Comparison of ENCODE assay signal across 8 mouse cellular contexts in genomic region chr5:139818801-139819200, GRCm38 (mm10). TPM values are rescaled to one million over a fixed set of nuclear protein-coding genes. Genes with fewer than 3 reads are reported as not detected.
DNase-seq lines count a peak whose midpoint lies in the region; ATAC-seq and TF ChIP-seq lines count a peak whose summit lies in the region.
"Had no signal": no experiment of that assay in that cellular context is flagged by ENCODE, and none has a peak within 500 bp of the region (broad histone marks: within the 10 kb centered on the region; RNA-seq: fewer than 3 reads in every experiment).

No protein-coding gene starts in this region.

- H3K27me3 ChIP-seq in kidney, postnatal 0 days (ENCODE audit: insufficient read depth, low read length), result no peaks in the 10 kb centered on the region
- H3K27me3 ChIP-seq in kidney, embryonic 14.5 days (ENCODE audit: control insufficient read depth, insufficient read depth, low read length), result peaks cover 8% of the 10 kb centered on the region; the same call in 1 of the 2 replicates
- H3K27me3 ChIP-seq in erythroblast, embryonic 14.5 days (ENCODE audit: control insufficient read depth), result no peaks in the 10 kb centered on the region
- H3K27me3 ChIP-seq in liver, embryonic 15.5 days, result 0 out of 2 replicates have a peak, but pooled peaks cover 5% of the 10 kb centered on the region
- 0 out of 2 replicates have a peak, but pooled peaks cover 5% of the 10 kb centered on the region for H3K27me3 ChIP-seq in stomach, embryonic 15.5 days (replicated peaks)

- ATAC-seq in kidney, postnatal 0 days (replicated peaks; ENCODE audit: low FRiP score, low read depth), result no peak
- ATAC-seq in kidney, embryonic 14.5 days (ENCODE audit: low FRiP score, low TSS enrichment), result no peak
- peak; percentile 67 for ATAC-seq in liver, embryonic 15.5 days (ENCODE audit: insufficient read depth)
- ATAC-seq in stomach, embryonic 15.5 days (ENCODE audit: insufficient read depth, low FRiP score, low read depth), result 0 out of 2 replicates have a peak, but pooled peaks have one; percentile 21

- no peaks in the 10 kb centered on the region for H3K9me3 ChIP-seq in kidney, postnatal 0 days (replicated peaks; ENCODE audit: low read length)
- no peaks in the 10 kb centered on the region for H3K9me3 ChIP-seq in kidney, embryonic 14.5 days (ENCODE audit: control insufficient read depth, low read length)
- H3K9me3 ChIP-seq in erythroblast, embryonic 14.5 days (ENCODE audit: control insufficient read depth, low read length), result no peaks in the 10 kb centered on the region
- H3K9me3 ChIP-seq in liver, embryonic 15.5 days (replicated peaks), result no peaks in the 10 kb centered on the region
- H3K9me3 ChIP-seq in stomach, embryonic 15.5 days, result no peaks in the 10 kb centered on the region

- peak; percentile 46 for DNase-seq in kidney, postnatal 0 days (ENCODE audit: low spot score)
- DNase-seq in ZHBTc4 (ENCODE audit: low read depth, low spot score), result peak; percentile 62
- no peak for DNase-seq in layer of hippocampus, postnatal 10 days (ENCODE audit: low spot score in 2 of 2)

- 53% methylated on average over 4 of the region's 4 CpGs for WGBS in kidney, postnatal 0 days
- 70% methylated on average over 4 of the region's 4 CpGs for WGBS in kidney, embryonic 14.5 days
- 35% methylated on average over 4 of the region's 4 CpGs for WGBS in liver, embryonic 15.5 days (ENCODE audit: insufficient replicate concordance)
- WGBS in stomach, embryonic 15.5 days, result 47% methylated on average over 4 of the region's 4 CpGs

- no peak overlapping the region for H3K9ac ChIP-seq in kidney, postnatal 0 days (ENCODE audit: low read depth, low read length)
- H3K9ac ChIP-seq in kidney, embryonic 14.5 days (ENCODE audit: low read depth, low read length), result no peak overlapping the region
- peak overlapping the region; percentile 32; the same call in 1 of the 2 replicates for H3K9ac ChIP-seq in liver, embryonic 15.5 days
- H3K9ac ChIP-seq in stomach, embryonic 15.5 days, result no peak overlapping the region

- H3K27ac ChIP-seq in kidney, postnatal 0 days, result no peak overlapping the region
- H3K27ac ChIP-seq in kidney, embryonic 14.5 days (ENCODE audit: low read depth, low read length), result no peak overlapping the region
- peak overlapping the region; percentile 80 for H3K27ac ChIP-seq in liver, embryonic 15.5 days (replicated peaks)
- H3K27ac ChIP-seq in stomach, embryonic 15.5 days, result no peak overlapping the region; the same call in 1 of the 2 replicates
- H3K27ac ChIP-seq: macrophage had no signal

- no peaks in the 10 kb centered on the region for H3K4me1 ChIP-seq in kidney, postnatal 0 days (replicated peaks; ENCODE audit: insufficient read depth, low read length)
- peaks cover 8% of the 10 kb centered on the region; the same call in 1 of the 2 replicates for H3K4me1 ChIP-seq in kidney, embryonic 14.5 days (ENCODE audit: control insufficient read depth, insufficient read depth, low read length)
- peaks cover 95% of the 10 kb centered on the region for H3K4me1 ChIP-seq in erythroblast, embryonic 14.5 days (ENCODE audit: control insufficient read depth)
- peaks cover 76% of the 10 kb centered on the region for H3K4me1 ChIP-seq in liver, embryonic 15.5 days (replicated peaks)
- no peaks in the 10 kb centered on the region for H3K4me1 ChIP-seq in stomach, embryonic 15.5 days

- no peak overlapping the region for H3K4me2 ChIP-seq in kidney, postnatal 0 days (ENCODE audit: low read length)
- H3K4me2 ChIP-seq in kidney, embryonic 14.5 days (replicated peaks; ENCODE audit: low read depth, low read length), result no peak overlapping the region
- H3K4me2 ChIP-seq in liver, embryonic 15.5 days, result 0 out of 2 replicates have a peak overlapping the region, but pooled peaks have one; percentile 7
- H3K4me2 ChIP-seq in stomach, embryonic 15.5 days, result no peak overlapping the region

- peaks cover 7% of the 10 kb centered on the region; the same call in 1 of the 2 replicates for H3K36me3 ChIP-seq in kidney, postnatal 0 days (ENCODE audit: insufficient read depth, low read length)
- peaks cover 19% of the 10 kb centered on the region for H3K36me3 ChIP-seq in kidney, embryonic 14.5 days (ENCODE audit: control insufficient read depth, insufficient read depth, low read length)
- peaks cover 70% of the 10 kb centered on the region for H3K36me3 ChIP-seq in erythroblast, embryonic 14.5 days (ENCODE audit: control insufficient read depth)
- H3K36me3 ChIP-seq in liver, embryonic 15.5 days (replicated peaks), result peaks cover 23% of the 10 kb centered on the region
- H3K36me3 ChIP-seq in stomach, embryonic 15.5 days, result peaks cover 9% of the 10 kb centered on the region; the same call in 1 of the 2 replicates

- no peak overlapping the region for H3K4me3 ChIP-seq in kidney, postnatal 0 days (replicated peaks; ENCODE audit: low read depth, low read length)
- no peak overlapping the region for H3K4me3 ChIP-seq in kidney, embryonic 14.5 days (ENCODE audit: low read length)
- peak overlapping the region; percentile 46 for H3K4me3 ChIP-seq in erythroblast, embryonic 14.5 days (replicated peaks)
- no peak overlapping the region for H3K4me3 ChIP-seq in liver, embryonic 15.5 days (replicated peaks)
- H3K4me3 ChIP-seq in stomach, embryonic 15.5 days (replicated peaks), result no peak overlapping the region

- TF ChIP-seq CTCF in kidney, postnatal 0 days (IDR thresholded peaks at IDR 0.05; ENCODE audit: low read depth), result peak; percentile 78

RNA-seq across cellular contexts. Expression of gene Tmem184a, which starts 0.9 kb away (rescaled TPM):
- 11.2 and 13.3 TPM in 2 replicates for polyA plus RNA-seq in kidney, postnatal 0 days (2015; fragmentation: Nextera tagmentation; extraction: Ambion mirVana)
- 3.7 and 4.9 TPM in 2 replicates for polyA plus RNA-seq in kidney, embryonic 14.5 days (2014; fragmentation: Nextera tagmentation; extraction: Ambion mirVana)
- polyA plus RNA-seq in erythroblast, embryonic 14.5 days (2012), result 36.6 and 77.7 TPM in 2 replicates
- 0.68 and 1.2 TPM in 2 replicates for polyA plus RNA-seq in liver, embryonic 15.5 days (2015; fragmentation: Nextera tagmentation; extraction: Ambion mirVana)
- 27.8 and 32.3 TPM in 2 replicates for polyA plus RNA-seq in stomach, embryonic 15.5 days (2015; fragmentation: Nextera tagmentation; extraction: Ambion mirVana)
- under 1 TPM in 1 of 2 experiments, not detected in 1; 0.85 TPM for total RNA-seq in layer of hippocampus, postnatal 10 days (2021)
- polyA plus RNA-seq: macrophage had no signal

RNA-seq across cellular contexts. Expression of gene Gm26938, which starts 7.4 kb away (rescaled TPM):
- polyA plus RNA-seq in kidney, postnatal 0 days (2015; fragmentation: Nextera tagmentation; extraction: Ambion mirVana), result not detected in 2 replicates
- polyA plus RNA-seq in kidney, embryonic 14.5 days (2014; fragmentation: Nextera tagmentation; extraction: Ambion mirVana), result not detected in 2 replicates
- not detected in 2 replicates for polyA plus RNA-seq in erythroblast, embryonic 14.5 days (2012)
- polyA plus RNA-seq in liver, embryonic 15.5 days (2015; fragmentation: Nextera tagmentation; extraction: Ambion mirVana), result not detected in 2 replicates
- not detected in 2 replicates for polyA plus RNA-seq in stomach, embryonic 15.5 days (2015; fragmentation: Nextera tagmentation; extraction: Ambion mirVana)
- not detected for total RNA-seq in layer of hippocampus, postnatal 10 days (2021)
- polyA plus RNA-seq: macrophage had no signal

RNA-seq across cellular contexts. Expression of gene Psmg3, which starts 7.9 kb away (rescaled TPM):
- polyA plus RNA-seq in kidney, postnatal 0 days (2015; fragmentation: Nextera tagmentation; extraction: Ambion mirVana), result 61.0 and 66.9 TPM in 2 replicates
- polyA plus RNA-seq in kidney, embryonic 14.5 days (2014; fragmentation: Nextera tagmentation; extraction: Ambion mirVana), result 82.4 and 87.9 TPM in 2 replicates
- 2.7 TPM in 2 replicates for polyA plus RNA-seq in erythroblast, embryonic 14.5 days (2012)
- polyA plus RNA-seq in liver, embryonic 15.5 days (2015; fragmentation: Nextera tagmentation; extraction: Ambion mirVana), result 41.4 and 42.3 TPM in 2 replicates
- 73.5 and 74.9 TPM in 2 replicates for polyA plus RNA-seq in stomach, embryonic 15.5 days (2015; fragmentation: Nextera tagmentation; extraction: Ambion mirVana)
- total RNA-seq in layer of hippocampus, postnatal 10 days (2021), result 10 to 100 TPM; 16.1 to 23.2 TPM

RNA-seq across cellular contexts. Expression of gene Mafk, which starts 27.5 kb away (rescaled TPM):
- polyA plus RNA-seq in kidney, postnatal 0 days (2015; fragmentation: Nextera tagmentation; extraction: Ambion mirVana), result 12.8 and 14.4 TPM in 2 replicates
- 2.5 and 5.3 TPM in 2 replicates for polyA plus RNA-seq in kidney, embryonic 14.5 days (2014; fragmentation: Nextera tagmentation; extraction: Ambion mirVana)
- polyA plus RNA-seq in erythroblast, embryonic 14.5 days (2012), result 20.0 and 22.5 TPM in 2 replicates
- polyA plus RNA-seq in liver, embryonic 15.5 days (2015; fragmentation: Nextera tagmentation; extraction: Ambion mirVana), result 44.5 and 50.0 TPM in 2 replicates
- polyA plus RNA-seq in stomach, embryonic 15.5 days (2015; fragmentation: Nextera tagmentation; extraction: Ambion mirVana), result 16.1 and 18.3 TPM in 2 replicates
- total RNA-seq in layer of hippocampus, postnatal 10 days (2021), result 10 to 100 TPM; 10.3 to 10.4 TPM

RNA-seq across cellular contexts. Expression of gene Ints1, which starts 43.3 kb away (rescaled TPM):
- polyA plus RNA-seq in kidney, postnatal 0 days (2015; fragmentation: Nextera tagmentation; extraction: Ambion mirVana), result 17.9 and 19.0 TPM in 2 replicates
- 32.2 and 40.7 TPM in 2 replicates for polyA plus RNA-seq in kidney, embryonic 14.5 days (2014; fragmentation: Nextera tagmentation; extraction: Ambion mirVana)
- 12.9 and 18.1 TPM in 2 replicates for polyA plus RNA-seq in erythroblast, embryonic 14.5 days (2012)
- 11.8 and 12.5 TPM in 2 replicates for polyA plus RNA-seq in liver, embryonic 15.5 days (2015; fragmentation: Nextera tagmentation; extraction: Ambion mirVana)
- 19.2 and 21.3 TPM in 2 replicates for polyA plus RNA-seq in stomach, embryonic 15.5 days (2015; fragmentation: Nextera tagmentation; extraction: Ambion mirVana)
- total RNA-seq in layer of hippocampus, postnatal 10 days (2021), result 10 to 100 TPM; 91.7 to 93.3 TPM

Comparison
In these comparisons a context has a peak if more than half of its experiments do, and no peak if none do; other contexts are left out.
1. ATAC-seq: peak in liver, embryonic 15.5 days (single experiment) and stomach, embryonic 15.5 days (single experiment); none in kidney, postnatal 0 days (single experiment) and kidney, embryonic 14.5 days (single experiment).
2. DNase-seq: peak in kidney, postnatal 0 days (single experiment) and ZHBTc4 (single experiment); none in layer of hippocampus, postnatal 10 days (0 of 2).
3. RNA of gene Psmg3, which starts 7.9 kb away (polyA plus RNA-seq): 82.4 to 87.9 TPM in kidney, embryonic 14.5 days, 73.5 to 74.9 TPM in stomach, embryonic 15.5 days, 61.0 to 66.9 TPM in kidney, postnatal 0 days and 41.4 to 42.3 TPM in liver, embryonic 15.5 days; 2.7 TPM in erythroblast, embryonic 14.5 days; every median in the first group is over 10 times any median in the second.